Mouse (Mus musculus) left cerebral cortex, postnatal 36 days (tissue): ENCODE measurements around the gene Ccdc50. TPM values are rescaled to one million over a fixed set of nuclear protein-coding genes. Genes with fewer than 3 reads are reported as not detected.

Experiments
- total RNA-seq, 2 experiments: library from RNA; stranded (reverse); gene quantifications; 2 replicates each; pipeline ENCODE4 v1.2.3; 2021

The Ccdc50 gene
- total RNA-seq, 2 experiments from 2014 or later: 50.8 to 60.6 TPM

Other genes with a start within 250 kb of the Ccdc50 start
- not detected for gene Ostn, start 81.4 kb upstream of the Ccdc50 start, total RNA-seq
- not detected for gene Uts2b, start 18.6 kb upstream of the Ccdc50 start, total RNA-seq